ENCODE assay signal across 15 mouse cellular contexts in the genomic region with DNA sequence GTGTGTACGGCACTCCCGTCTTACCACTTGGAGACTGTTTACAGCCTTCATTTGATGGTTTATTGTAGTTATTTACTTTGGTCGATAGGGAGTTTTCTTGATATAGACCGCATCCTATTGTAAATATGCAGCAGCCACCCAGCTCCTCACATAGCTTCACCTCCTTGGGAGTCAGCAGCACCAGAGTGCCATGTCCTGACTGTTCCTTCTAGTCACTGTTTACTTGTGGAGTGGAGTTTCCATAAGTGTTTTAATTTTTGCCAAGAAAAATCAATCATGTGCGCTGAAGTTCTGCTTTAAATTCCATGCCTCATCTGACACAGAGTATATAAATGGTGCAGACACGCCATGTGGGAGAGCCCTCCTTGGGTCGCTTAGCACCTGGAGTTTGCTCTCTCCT.
"Had no signal": no experiment of that assay in that cellular context is flagged by ENCODE, and none has a peak within 500 bp of the region (broad histone marks: within the 10 kb centered on the region; RNA-seq: fewer than 3 reads in every experiment).

No protein-coding gene starts in this region.

- DNase-seq: retina, postnatal 1 day; right cerebral cortex, adult 18-20 months; right cerebral cortex, postnatal 14 days; right cerebral cortex, postnatal 25 days; right cerebral cortex, postnatal 4 days; spleen, adult 18-20 months; thymus, adult 18-20 months; thymus, adult 2 months; thymus, postnatal 14 days; thymus, postnatal 25 days; thymus, postnatal 36 days; thymus, postnatal 4 days had no signal

- H3K4me3 ChIP-seq: neural tube, embryonic 15.5 days; stomach, embryonic 15.5 days had no signal

- H3K27me3 ChIP-seq: stomach, embryonic 15.5 days had no signal

- H3K27ac ChIP-seq: neural tube, embryonic 15.5 days; stomach, embryonic 15.5 days; stomach, postnatal 0 days had no signal

- H3K9ac ChIP-seq: neural tube, embryonic 15.5 days; stomach, embryonic 15.5 days had no signal

- H3K36me3 ChIP-seq: neural tube, embryonic 15.5 days; stomach, embryonic 15.5 days had no signal

- H3K9me3 ChIP-seq: neural tube, embryonic 15.5 days; stomach, embryonic 15.5 days had no signal

- H3K4me2 ChIP-seq: neural tube, embryonic 15.5 days; stomach, embryonic 15.5 days had no signal

- H3K4me1 ChIP-seq: neural tube, embryonic 15.5 days had no signal
